Mouse (Mus musculus): ENCODE data around the gene Ncl.
"Not testable (repeated sequence)": the region's sequence is repeated elsewhere in the genome, so short reads cannot be mapped to it uniquely, and the experiment has no call there.

The Ncl gene

DNA sequence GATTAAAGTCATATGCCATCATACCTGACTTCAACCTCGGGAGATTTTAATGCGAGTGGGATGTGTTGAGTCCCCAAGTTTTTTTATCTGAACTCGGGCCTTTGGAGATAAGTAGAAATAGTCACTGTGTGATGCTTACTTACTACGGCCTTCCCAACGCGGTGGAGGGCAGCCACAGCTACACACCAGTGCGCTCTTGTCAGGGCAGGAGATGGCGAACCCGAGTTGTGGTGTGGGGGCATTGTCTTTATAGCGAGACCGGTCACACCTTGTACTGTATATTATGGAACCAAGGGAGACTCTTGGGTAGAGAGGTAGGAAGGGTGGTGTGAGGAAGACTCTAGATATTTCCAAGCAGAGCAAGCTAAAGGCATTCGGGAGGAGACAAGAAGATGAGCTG, 1.2 kb upstream of the Ncl start:
- DNase-seq (ENCODE audit: inconsistent ontology term) = no peak

DNA sequence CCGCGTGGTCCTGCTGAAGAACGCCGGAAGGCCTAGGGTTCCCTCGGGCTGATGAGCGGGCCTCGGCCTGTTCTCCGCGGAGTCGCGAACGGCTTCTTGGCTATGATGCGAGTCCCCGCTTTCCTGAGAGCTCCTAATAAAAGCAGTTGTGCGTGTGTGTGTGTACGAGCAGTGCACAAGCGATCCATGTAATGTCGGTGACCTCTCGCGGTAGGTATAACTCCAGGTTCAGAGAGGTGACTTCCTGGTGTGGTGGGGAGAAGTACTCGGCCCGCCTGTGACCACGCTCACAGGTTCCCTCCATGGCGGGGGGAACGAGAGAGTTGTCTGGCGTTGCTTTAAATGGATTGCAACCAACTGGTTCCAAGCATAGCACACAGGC, 589 bp upstream of the Ncl start:
- no peak for DNase-seq (ENCODE audit: inconsistent ontology term)

DNA sequence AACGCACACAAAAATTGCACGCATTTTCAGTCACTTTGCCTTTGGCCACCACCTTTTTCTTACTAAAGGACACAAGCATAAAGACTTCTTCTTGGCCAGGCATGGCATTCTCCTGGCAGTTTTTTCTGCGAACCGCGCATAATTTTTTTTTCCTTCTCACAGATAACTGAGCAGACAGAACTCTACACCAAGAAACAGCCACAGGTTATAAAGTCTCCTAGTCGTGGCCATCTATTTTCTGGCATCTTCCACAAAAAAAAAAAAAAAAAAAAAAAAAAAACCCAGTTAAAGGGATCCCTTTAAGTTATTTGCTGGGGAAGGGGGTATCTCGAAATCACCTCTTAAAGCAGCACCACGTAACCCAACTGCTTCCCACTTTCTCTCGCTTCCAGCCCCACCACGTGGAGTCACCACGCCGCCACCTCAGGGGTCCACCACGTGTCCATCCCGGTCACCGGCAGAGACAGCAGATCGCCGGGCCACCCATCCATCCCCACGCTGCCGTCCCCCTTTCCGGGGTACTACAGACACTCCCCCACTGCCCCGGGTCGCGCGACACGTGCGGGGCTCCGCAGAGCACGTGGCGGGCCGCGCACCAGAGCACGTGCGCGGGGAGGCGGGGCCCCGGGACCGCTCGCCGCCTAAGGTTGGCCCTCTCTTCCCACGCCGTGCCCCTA, 833 bp downstream of the Ncl start:
- DNase-seq (ENCODE audit: inconsistent ontology term) = no peak

GRCm38 (mm10) chr1:86354186-86354585, 5.0 kb downstream of the Ncl start:
- DNase-seq (ENCODE audit: inconsistent ontology term) = no peak

DNA sequence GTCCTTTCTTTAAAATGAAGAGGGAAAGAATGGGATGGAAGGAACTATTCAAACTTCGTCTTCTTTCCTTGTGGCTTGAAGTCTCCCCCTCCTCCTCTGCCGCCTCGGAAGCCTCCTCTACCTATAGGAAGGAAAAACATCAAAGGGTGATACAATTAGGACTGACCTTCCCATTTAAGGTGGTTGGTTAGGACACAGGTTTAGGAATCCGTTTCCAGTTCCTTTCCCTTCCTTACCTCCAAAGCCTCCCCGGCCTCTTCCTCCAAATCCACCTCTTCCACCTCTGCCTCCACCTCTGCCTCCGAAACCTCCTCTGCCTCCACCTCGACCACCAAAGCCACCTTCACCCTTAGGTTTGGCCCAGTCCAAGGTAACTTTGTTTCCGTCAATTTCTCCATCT, 8.6 kb downstream of the Ncl start:
- DNase-seq (ENCODE audit: inconsistent ontology term) = no peak

- DNase-seq (ENCODE audit: inconsistent ontology term) = no peak
These were observed 9.5 kb downstream of the Ncl start for GRCm38 (mm10) chr1:86349696-86350095.

GRCm38 (mm10) chr1:86349201-86349600, 10.0 kb downstream of the Ncl start:
- no peak for DNase-seq (ENCODE audit: inconsistent ontology term)

DNA sequence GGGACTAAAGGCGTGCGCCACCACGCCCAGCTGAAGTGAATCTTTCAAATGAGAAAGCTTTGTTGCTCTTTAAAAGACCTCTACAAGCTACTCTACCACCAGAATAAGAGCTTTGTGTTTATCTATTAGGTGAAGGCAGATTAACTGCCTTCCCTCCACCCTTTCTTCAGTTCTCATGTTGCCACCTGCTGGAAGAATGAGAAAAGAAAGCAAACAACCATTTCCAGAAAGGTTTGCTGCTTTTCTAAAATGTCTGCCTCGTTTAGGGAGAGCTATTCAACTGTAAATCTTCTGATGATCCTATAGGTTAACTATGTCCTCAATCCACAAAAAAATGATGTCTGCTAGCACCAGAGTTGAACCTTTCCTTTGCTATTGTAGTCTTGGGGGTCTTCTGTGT, 10.4 kb downstream of the Ncl start:
- DNase-seq (ENCODE audit: inconsistent ontology term) = no peak

DNA sequence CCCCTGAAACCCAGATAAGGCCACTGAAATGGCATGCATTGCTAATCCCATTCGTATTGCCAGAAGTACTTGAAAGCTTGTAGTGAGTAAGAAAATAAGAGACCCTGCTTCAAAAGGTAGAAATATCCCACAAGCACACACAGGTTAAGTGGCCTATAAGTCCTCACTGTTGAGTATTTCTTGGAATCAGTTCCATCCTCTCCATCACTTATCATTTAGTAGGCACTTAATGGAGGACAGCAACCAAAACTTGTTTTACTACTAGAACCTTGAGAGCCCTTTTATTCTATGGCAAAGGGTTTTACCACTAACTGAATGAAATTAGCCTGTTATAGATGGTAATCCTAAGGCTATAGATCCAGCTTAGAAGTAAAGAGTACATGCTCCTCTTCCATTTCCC, 11.1 kb downstream of the Ncl start:
- DNase-seq (ENCODE audit: inconsistent ontology term) = no peak

DNA sequence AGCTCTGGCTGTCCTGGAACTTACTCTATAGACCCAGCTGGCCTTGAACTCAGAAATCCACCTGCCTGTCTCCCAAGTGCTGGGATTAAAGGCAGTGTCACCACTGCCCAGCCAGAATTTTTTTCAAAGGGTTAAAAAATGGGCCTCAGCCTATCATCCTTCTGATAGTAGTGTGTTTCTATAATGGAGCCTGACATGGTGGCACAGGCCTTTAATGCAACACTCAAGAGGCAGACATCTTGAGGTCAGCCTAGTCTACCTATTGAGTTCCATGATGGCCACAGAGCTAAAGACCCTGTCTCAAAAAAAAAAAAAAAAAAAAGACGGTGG, 11.5 kb downstream of the Ncl start:
- no peak for DNase-seq (ENCODE audit: inconsistent ontology term)

- DNase-seq (ENCODE audit: inconsistent ontology term) = no peak
These were observed 12.1 kb downstream of the Ncl start for GRCm38 (mm10) chr1:86346851-86347715.

- no peak for DNase-seq (ENCODE audit: inconsistent ontology term)
These were observed 13.2 kb downstream of the Ncl start for GRCm38 (mm10) chr1:86345956-86346355.

GRCm38 (mm10) chr1:86345069-86345468, 14.1 kb downstream of the Ncl start:
- no peak for DNase-seq (ENCODE audit: inconsistent ontology term)

DNA sequence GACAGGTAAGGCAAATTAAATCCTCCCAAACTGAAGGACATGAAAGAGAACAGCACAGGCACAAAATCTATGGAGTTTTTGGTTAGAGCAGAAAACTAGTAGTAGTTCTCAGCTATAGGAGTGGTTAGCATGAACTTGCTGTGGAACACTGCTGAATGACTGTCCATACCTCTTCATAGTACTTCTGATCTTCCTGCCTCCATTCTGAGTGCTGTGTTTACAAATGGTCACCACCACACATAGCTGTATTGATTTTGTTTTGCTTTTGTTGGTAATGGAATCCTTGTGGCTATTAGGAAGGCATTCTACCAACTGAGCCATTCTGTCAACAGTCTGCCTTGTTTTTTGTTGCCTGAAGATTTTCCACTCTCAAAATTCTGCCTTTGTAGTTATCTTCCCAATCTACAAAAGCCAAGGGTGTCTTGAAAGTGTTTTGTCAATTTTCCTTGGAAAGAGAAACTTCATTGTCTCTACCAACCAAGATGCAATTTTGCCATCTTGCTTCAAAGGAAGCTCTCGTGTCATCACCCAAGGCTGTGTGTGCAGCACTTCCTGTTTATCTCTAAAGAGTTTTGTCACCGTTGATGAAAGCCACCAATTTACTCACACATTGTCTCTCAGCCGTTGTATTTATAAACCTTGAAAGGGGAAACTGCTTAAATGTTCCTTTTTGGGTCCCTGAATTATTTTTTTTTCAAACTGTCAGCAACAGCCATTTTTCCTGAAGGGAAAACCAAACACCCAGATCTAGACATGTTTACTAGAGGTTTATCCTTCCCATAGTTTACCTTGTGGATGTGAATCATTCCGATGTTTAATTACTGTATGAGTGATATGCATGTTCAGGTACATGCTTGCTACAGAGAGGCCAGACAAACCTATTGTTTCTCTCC, 15.0 kb downstream of the Ncl start:
- DNase-seq (ENCODE audit: inconsistent ontology term) = no peak

GRCm38 (mm10) chr1:86343087-86343645, 16.0 kb downstream of the Ncl start:
- no peak for DNase-seq (ENCODE audit: inconsistent ontology term)

- DNase-seq (ENCODE audit: inconsistent ontology term) = no peak
These were observed 16.8 kb downstream of the Ncl start for GRCm38 (mm10) chr1:86342371-86342770.

GRCm38 (mm10) chr1:86341096-86341495, 18.1 kb downstream of the Ncl start:
- not testable (repeated sequence) for DNase-seq (ENCODE audit: inconsistent ontology term)

- peak; percentile 70 for DNase-seq (ENCODE audit: inconsistent ontology term)
These were observed 19.9 kb downstream of the Ncl start for GRCm38 (mm10) chr1:86339156-86339812.

GRCm38 (mm10) chr1:86336330-86336729, 22.9 kb downstream of the Ncl start:
- DNase-seq (ENCODE audit: inconsistent ontology term) = no peak

GRCm38 (mm10) chr1:86320822-86321413, 38.3 kb downstream of the Ncl start:
- no peak for DNase-seq (ENCODE audit: inconsistent ontology term)

DNA sequence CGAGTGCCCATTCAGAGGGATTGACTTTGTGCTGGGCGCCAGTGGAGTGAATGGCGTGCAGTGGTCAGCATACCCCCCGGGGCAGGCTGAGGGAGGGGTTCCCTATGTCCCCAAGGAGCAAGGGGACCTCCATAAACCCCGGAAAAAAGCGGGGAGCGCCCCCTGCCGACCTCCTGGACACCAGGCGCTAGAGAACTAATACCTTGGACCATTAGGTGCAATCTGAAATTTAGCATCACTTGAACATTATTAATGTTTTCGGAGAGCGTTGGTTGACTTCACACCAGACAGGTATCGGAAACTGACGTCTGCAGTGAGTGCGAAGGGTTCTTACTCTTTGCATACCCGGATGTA, 45.5 kb downstream of the Ncl start:
- DNase-seq (ENCODE audit: inconsistent ontology term) = no peak
